ENCODE assay signal across 16 mouse cellular contexts in the genomic region with DNA sequence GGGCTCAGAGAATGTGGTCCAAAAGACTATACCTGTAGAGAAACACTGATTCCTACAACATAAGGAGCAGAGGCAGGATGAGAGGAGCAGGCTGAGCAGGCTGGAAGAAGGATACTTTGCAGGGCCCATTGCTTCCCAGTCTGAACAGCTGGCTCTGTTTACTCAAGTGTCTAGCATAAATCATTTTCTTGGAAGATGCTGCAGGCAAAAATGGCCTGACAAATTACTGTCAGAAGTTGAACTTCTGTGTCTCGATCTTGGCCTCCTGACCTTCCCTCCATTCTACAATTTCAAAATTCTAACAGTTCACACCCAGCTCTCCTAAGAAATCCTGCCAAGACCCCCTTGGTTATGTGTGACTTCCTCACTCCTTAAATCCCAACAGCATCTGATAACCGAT.
DNase-seq lines count a peak whose midpoint lies in the region.
"Had no signal": no experiment of that assay in that cellular context is flagged by ENCODE, and none has a peak within 500 bp of the region (broad histone marks: within the 10 kb centered on the region; RNA-seq: fewer than 3 reads in every experiment).

No protein-coding gene starts in this region.

- H3K27ac ChIP-seq in heart, embryonic 10.5 days, result no peak overlapping the region
- H3K27ac ChIP-seq: heart, adult 2 months; liver, embryonic 14.5 days; neural tube, embryonic 15.5 days had no signal

- DNase-seq in heart, adult 11 months, result peak; percentile 85
- no peak for DNase-seq in heart, embryonic 10.5 days (ENCODE audit: low spot score)
- peak; percentile 80 for DNase-seq in NIH3T3 (ENCODE audit: low read depth)
- peak; percentile 61 for DNase-seq in kidney, postnatal 10 days
- peak; percentile 50 for DNase-seq in mesoderm, embryonic 11.5 days (ENCODE audit: low read depth, low spot score)
- DNase-seq in spleen, postnatal 10 days (ENCODE audit: low spot score in 2 of 2), result no peak
- DNase-seq in retina, postnatal 1 day, result no peak
- DNase-seq in testis, postnatal 10 days (ENCODE audit: low spot score), result no peak
- DNase-seq: cerebellum, postnatal 36 days; heart, adult 2 months; heart, postnatal 36 days; midbrain, embryonic 14.5 days; right cerebral cortex, postnatal 14 days had no signal

- no peaks in the 10 kb centered on the region for H3K9me3 ChIP-seq in heart, embryonic 10.5 days
- H3K9me3 ChIP-seq: neural tube, embryonic 15.5 days had no signal

- H3K4me3 ChIP-seq in heart, embryonic 10.5 days, result no peak overlapping the region
- H3K4me3 ChIP-seq: heart, adult 2 months; neural tube, embryonic 15.5 days had no signal

- peaks cover 9% of the 10 kb centered on the region; the same call in 1 of the 2 replicates for H3K4me1 ChIP-seq in heart, embryonic 10.5 days

- no peaks in the 10 kb centered on the region for H3K27me3 ChIP-seq in heart, embryonic 10.5 days (ENCODE audit: insufficient read depth, poor library complexity, severe bottlenecking)
- H3K27me3 ChIP-seq: neural tube, embryonic 15.5 days had no signal

- 66% methylated on average over 2 of the region's 2 CpGs for WGBS in heart, embryonic 10.5 days

- no peaks in the 10 kb centered on the region for H3K36me3 ChIP-seq in heart, embryonic 10.5 days
- H3K36me3 ChIP-seq: G1E; neural tube, embryonic 15.5 days had no signal

Comparison
In these comparisons a context has a peak if more than half of its experiments do, and no peak if none do; other contexts are left out.
1. DNase-seq: peak in heart, adult 11 months (single experiment), NIH3T3 (single experiment), kidney, postnatal 10 days (single experiment) and mesoderm, embryonic 11.5 days (single experiment); none in heart, embryonic 10.5 days (single experiment), spleen, postnatal 10 days (0 of 2), retina, postnatal 1 day (single experiment) and testis, postnatal 10 days (single experiment).